Mouse (Mus musculus): ENCODE results near the gene Fam32a. TPM values are rescaled to one million over a fixed set of nuclear protein-coding genes. Genes with fewer than 3 reads are reported as not detected.
A peak's percentile ranks its signal among the peaks of the same experiment; 100 is the strongest.

Fam32a gene
- polyA plus RNA-seq, 1 experiment: 62.5 TPM

- TF ChIP-seq POLR2A (IDR thresholded peaks at IDR 0.05; ENCODE audit: control insufficient read depth, extremely low read depth, insufficient read depth, low read length, poor library complexity) (no peak), CTCF (IDR thresholded peaks at IDR 0.05; ENCODE audit: borderline replicate concordance, control insufficient read depth, extremely low read depth, insufficient read depth, low read length, poor library complexity) (peak; percentile 33; the same call in 1 of the 2 replicates)
Measured at GRCm38 (mm10) chr8:72257171-72257901, 37.8 kb downstream of the Fam32a start.

DNA sequence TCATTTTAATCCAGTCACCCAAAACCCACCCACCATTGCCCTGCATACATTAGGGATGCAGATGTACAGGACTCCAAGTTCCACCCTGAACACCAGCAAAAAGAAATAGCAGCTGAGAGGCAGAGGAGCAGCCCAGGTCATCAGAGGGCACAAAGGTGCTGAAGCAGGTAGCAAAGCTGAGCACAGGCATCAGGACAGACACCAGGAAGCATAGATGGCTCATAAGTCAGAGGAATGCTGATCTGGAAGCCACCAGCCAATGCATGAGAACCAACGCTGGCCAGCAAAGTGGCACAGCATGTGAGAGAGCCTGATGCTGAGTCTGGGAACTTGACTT, 38.3 kb downstream of the Fam32a start:
- TF ChIP-seq CTCF (IDR thresholded peaks at IDR 0.05; ENCODE audit: borderline replicate concordance, control insufficient read depth, extremely low read depth, insufficient read depth, low read length, poor library complexity) (no peak), POLR2A (IDR thresholded peaks at IDR 0.05; ENCODE audit: control insufficient read depth, extremely low read depth, insufficient read depth, low read length, poor library complexity) (no peak)
- WGBS: 88% methylated on average over 1 of the region's 1 CpGs
- Histone ChIP-seq H3K36me3 (ENCODE audit: control insufficient read depth, insufficient read depth, low read length) (peaks cover 15% of the 10 kb centered on the region), H3K27ac (ENCODE audit: control insufficient read depth, insufficient read depth, low read length) (no peak overlapping the region), H3K4me3 (ENCODE audit: control insufficient read depth, insufficient read depth, low read length) (no peak overlapping the region), H3K4me1 (replicated peaks; ENCODE audit: control insufficient read depth, insufficient read depth, low read length) (0 out of 2 replicates have a peak, but pooled peaks cover 4% of the 10 kb centered on the region), H3K27me3 (ENCODE audit: control insufficient read depth, insufficient read depth, low read length) (no peaks in the 10 kb centered on the region)
- no peak for DNase-seq

More at GRCm38 (mm10) chr8:72257171-72257901, 37.8 kb downstream of the Fam32a start:
- peak; percentile 62 for DNase-seq
- WGBS: 67% methylated on average over 7 of the region's 7 CpGs
- H3K36me3 ChIP-seq (ENCODE audit: control insufficient read depth, insufficient read depth, low read length): peaks cover 15% of the 10 kb centered on the region
- H3K4me1 ChIP-seq (replicated peaks; ENCODE audit: control insufficient read depth, insufficient read depth, low read length): 0 out of 2 replicates have a peak, but pooled peaks cover 4% of the 10 kb centered on the region
- H3K27me3 ChIP-seq (ENCODE audit: control insufficient read depth, insufficient read depth, low read length): no peaks in the 10 kb centered on the region
- no peak overlapping the region for H3K4me3 ChIP-seq (ENCODE audit: control insufficient read depth, insufficient read depth, low read length)
- H3K27ac ChIP-seq (ENCODE audit: control insufficient read depth, insufficient read depth, low read length): no peak overlapping the region

GRCm38 (mm10) chr8:72259862-72260261, 40.3 kb downstream of the Fam32a start:
- Histone ChIP-seq H3K4me1 (replicated peaks; ENCODE audit: control insufficient read depth, insufficient read depth, low read length) (0 out of 2 replicates have a peak, but pooled peaks cover 4% of the 10 kb centered on the region), H3K27me3 (ENCODE audit: control insufficient read depth, insufficient read depth, low read length) (no peaks in the 10 kb centered on the region), H3K4me3 (ENCODE audit: control insufficient read depth, insufficient read depth, low read length) (no peak overlapping the region), H3K27ac (ENCODE audit: control insufficient read depth, insufficient read depth, low read length) (no peak overlapping the region), H3K36me3 (ENCODE audit: control insufficient read depth, insufficient read depth, low read length) (peaks cover 7% of the 10 kb centered on the region)
- 83% methylated on average over 2 of the region's 2 CpGs for WGBS
- DNase-seq: no peak
- TF ChIP-seq POLR2A (IDR thresholded peaks at IDR 0.05; ENCODE audit: control insufficient read depth, extremely low read depth, insufficient read depth, low read length, poor library complexity): no peak
- no peak for TF ChIP-seq CTCF (IDR thresholded peaks at IDR 0.05; ENCODE audit: borderline replicate concordance, control insufficient read depth, extremely low read depth, insufficient read depth, low read length, poor library complexity)

- 69% methylated on average over 4 of the region's 4 CpGs for WGBS
Measured at GRCm38 (mm10) chr8:72260585-72260984, 41.1 kb downstream of the Fam32a start.

GRCm38 (mm10) chr8:72261019-72261418, 41.5 kb downstream of the Fam32a start:
- H3K27me3 ChIP-seq (ENCODE audit: control insufficient read depth, insufficient read depth, low read length): no peaks in the 10 kb centered on the region
- peak overlapping the region; percentile 29; the same call in 1 of the 2 replicates for H3K27ac ChIP-seq (ENCODE audit: control insufficient read depth, insufficient read depth, low read length)
- no peak for TF ChIP-seq POLR2A (IDR thresholded peaks at IDR 0.05; ENCODE audit: control insufficient read depth, extremely low read depth, insufficient read depth, low read length, poor library complexity)
- no peak for TF ChIP-seq CTCF (IDR thresholded peaks at IDR 0.05; ENCODE audit: borderline replicate concordance, control insufficient read depth, extremely low read depth, insufficient read depth, low read length, poor library complexity)
- H3K36me3 ChIP-seq (ENCODE audit: control insufficient read depth, insufficient read depth, low read length): no peaks in the 10 kb centered on the region
- no peak overlapping the region for H3K4me3 ChIP-seq (ENCODE audit: control insufficient read depth, insufficient read depth, low read length)
- 58% methylated on average over 2 of the region's 2 CpGs for WGBS
- H3K4me1 ChIP-seq (replicated peaks; ENCODE audit: control insufficient read depth, insufficient read depth, low read length): peaks cover 8% of the 10 kb centered on the region
- peak; percentile 79 for DNase-seq

More at GRCm38 (mm10) chr8:72260585-72260984, 41.1 kb downstream of the Fam32a start:
- TF ChIP-seq CTCF (IDR thresholded peaks at IDR 0.05; ENCODE audit: borderline replicate concordance, control insufficient read depth, extremely low read depth, insufficient read depth, low read length, poor library complexity): no peak
- TF ChIP-seq POLR2A (IDR thresholded peaks at IDR 0.05; ENCODE audit: control insufficient read depth, extremely low read depth, insufficient read depth, low read length, poor library complexity): no peak
- Histone ChIP-seq H3K4me1 (replicated peaks; ENCODE audit: control insufficient read depth, insufficient read depth, low read length) (peaks cover 4% of the 10 kb centered on the region), H3K27me3 (ENCODE audit: control insufficient read depth, insufficient read depth, low read length) (no peaks in the 10 kb centered on the region), H3K36me3 (ENCODE audit: control insufficient read depth, insufficient read depth, low read length) (peaks cover 2% of the 10 kb centered on the region), H3K27ac (ENCODE audit: control insufficient read depth, insufficient read depth, low read length) (peak overlapping the region; percentile 29; the same call in 1 of the 2 replicates), H3K4me3 (ENCODE audit: control insufficient read depth, insufficient read depth, low read length) (no peak overlapping the region)
- DNase-seq: no peak

DNA sequence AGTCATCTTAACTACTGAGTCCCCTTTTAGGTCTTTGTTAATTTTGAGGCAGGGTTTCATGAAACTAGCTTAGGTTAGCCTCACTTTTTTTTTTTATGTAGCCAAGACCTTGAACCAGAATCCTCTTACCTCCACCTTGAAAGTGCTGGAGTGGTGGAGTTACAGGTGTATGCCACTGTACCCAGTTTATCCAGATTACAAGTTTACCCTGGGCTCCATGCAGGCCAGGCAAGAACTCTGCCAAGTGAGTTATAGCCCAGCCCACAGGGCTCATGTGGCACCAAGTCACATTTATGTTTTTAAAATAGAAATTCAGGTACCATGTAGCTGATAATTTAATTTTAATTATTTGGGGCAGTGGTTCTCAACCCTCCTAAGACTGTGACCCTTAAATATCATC, 41.9 kb downstream of the Fam32a start:
- no peak for TF ChIP-seq POLR2A (IDR thresholded peaks at IDR 0.05; ENCODE audit: control insufficient read depth, extremely low read depth, insufficient read depth, low read length, poor library complexity)
- no peak for TF ChIP-seq CTCF (IDR thresholded peaks at IDR 0.05; ENCODE audit: borderline replicate concordance, control insufficient read depth, extremely low read depth, insufficient read depth, low read length, poor library complexity)
- no peaks in the 10 kb centered on the region for H3K36me3 ChIP-seq (ENCODE audit: control insufficient read depth, insufficient read depth, low read length)
- no peak overlapping the region for H3K4me3 ChIP-seq (ENCODE audit: control insufficient read depth, insufficient read depth, low read length)
- peaks cover 8% of the 10 kb centered on the region for H3K4me1 ChIP-seq (replicated peaks; ENCODE audit: control insufficient read depth, insufficient read depth, low read length)
- H3K27me3 ChIP-seq (ENCODE audit: control insufficient read depth, insufficient read depth, low read length): no peaks in the 10 kb centered on the region
- H3K27ac ChIP-seq (ENCODE audit: control insufficient read depth, insufficient read depth, low read length): no peak overlapping the region
- no peak for DNase-seq
